Mouse (Mus musculus) limb, embryonic 13.5 days (tissue): ENCODE measurements around the gene Homer3. TPM values are rescaled to one million over a fixed set of nuclear protein-coding genes. Genes with fewer than 3 reads are reported as not detected.
A peak's percentile ranks its signal among the peaks of the same experiment; 100 is the strongest.

Source experiments
- ATAC-seq: fragments of 200-750 bp; cut with Nextera tagmentation; 2 replicates; pipeline ENCODE4 v1.8.0; 2017; ENCODE audit warnings: low read depth, moderate number of reproducible peaks, moderate TSS enrichment; ENCODE audit not compliant: low FRiP score
- H3K27ac ChIP-seq: fragments of 300-500 bp; sonication (generic); 2 replicates; pipeline ENCODE4 v1.5.1; 2015; ENCODE audit warnings: inconsistent platforms, mild to moderate bottlenecking, moderate library complexity
- H3K27me3 ChIP-seq: fragments of 300-500 bp; sonication (generic); 2 replicates; pipeline ENCODE4 v1.6.1; 2015; ENCODE audit warnings: mild to moderate bottlenecking, inconsistent platforms
- H3K36me3 ChIP-seq: fragments of 300-500 bp; sonication (generic); 2 replicates; pipeline ENCODE4 v1.6.1; 2015; ENCODE audit warnings: inconsistent platforms, mild to moderate bottlenecking, moderate library complexity
- H3K4me1 ChIP-seq: fragments of 300-500 bp; sonication (generic); 2 replicates; pipeline ENCODE4 v1.6.1; 2015; ENCODE audit warnings: inconsistent platforms
- H3K4me2 ChIP-seq: fragments of 300-500 bp; sonication (generic); replicated peaks from 2 replicates; pipeline ENCODE4 v1.6.1; 2015; ENCODE audit warnings: inconsistent platforms, mild to moderate bottlenecking, moderate library complexity
- H3K4me3 ChIP-seq: fragments of 300-500 bp; sonication (generic); 2 replicates; pipeline ENCODE4 v1.5.1; 2015; ENCODE audit warnings: moderate library complexity, mild to moderate bottlenecking, inconsistent platforms
- H3K9ac ChIP-seq: fragments of 300-500 bp; sonication (generic); 2 replicates; pipeline ENCODE4 v1.6.1; 2015; ENCODE audit warnings: mild to moderate bottlenecking, inconsistent platforms
- H3K9me3 ChIP-seq: fragments of 300-500 bp; sonication (generic); 2 replicates; pipeline ENCODE4 v1.6.1; 2016; ENCODE audit warnings: inconsistent platforms
- WGBS: fragments of 180-500 bp; shearing (Covaris S2); methylation state at CpG from one replicate; pipeline ENCODE4 v1.1.7; 2015; 5-methylcytosine and 5-hydroxymethylcytosine counted together
- polyA plus RNA-seq: library from polyadenylated mRNA; unstranded; fragments of >200 nt; fragmentation: Nextera tagmentation; extraction: Ambion mirVana; gene quantifications from 2 replicates; pipeline ENCODE4 v1.2.1, GENCODE M21; 2015

The Homer3 gene
- polyA plus RNA-seq, 1 experiment from 2014 or later = 57.9 TPM

- WGBS = 92% methylated on average over 8 of the region's 8 CpGs
These were observed 4.1 kb downstream of the Homer3 start for GRCm38 (mm10) chr8:70286737-70287136.

GRCm38 (mm10) chr8:70293988-70294405, 11.4 kb downstream of the Homer3 start:
- H3K27me3 ChIP-seq = no peaks in the 10 kb centered on the region
- no peak overlapping the region for H3K27ac ChIP-seq
- 61% methylated on average over 5 of the region's 5 CpGs for WGBS
- no peaks in the 10 kb centered on the region for H3K4me1 ChIP-seq
- peaks cover 94% of the 10 kb centered on the region for H3K36me3 ChIP-seq
- H3K4me3 ChIP-seq = no peak overlapping the region
- H3K9ac ChIP-seq = no peak overlapping the region
- no peaks in the 10 kb centered on the region for H3K9me3 ChIP-seq
- no peak for ATAC-seq
- H3K4me2 ChIP-seq = no peak overlapping the region

More at GRCm38 (mm10) chr8:70286737-70287136, 4.1 kb downstream of the Homer3 start:
- H3K4me3 ChIP-seq = no peak overlapping the region
- peaks cover 71% of the 10 kb centered on the region for H3K36me3 ChIP-seq
- no peak overlapping the region for H3K27ac ChIP-seq
- peaks cover 4% of the 10 kb centered on the region; the same call in 1 of the 2 replicates for H3K9me3 ChIP-seq
- no peak overlapping the region for H3K4me2 ChIP-seq
- peaks cover 18% of the 10 kb centered on the region for H3K4me1 ChIP-seq
- no peak overlapping the region for H3K9ac ChIP-seq
- no peaks in the 10 kb centered on the region for H3K27me3 ChIP-seq
- no peak for ATAC-seq

- Histone ChIP-seq H3K4me2 (peak overlapping the region; percentile 94), H3K27ac (no peak overlapping the region), H3K9me3 (no peaks in the 10 kb centered on the region), H3K9ac (no peak overlapping the region), H3K27me3 (no peaks in the 10 kb centered on the region), H3K4me3 (peak overlapping the region; percentile 68; the same call in 1 of the 2 replicates), H3K36me3 (peaks cover 64% of the 10 kb centered on the region), H3K4me1 (peaks cover 28% of the 10 kb centered on the region)
- WGBS = 81% methylated on average over 3 of the region's 3 CpGs
- ATAC-seq = no peak
These were observed 18.3 kb downstream of the Homer3 start for GRCm38 (mm10) chr8:70300881-70301280.

- Histone ChIP-seq H3K9ac (peak within 1 kb of the TSS; percentile 82), H3K27ac (no peak within 1 kb of the TSS)
- WGBS = under 1% methylated on average over 40 of the region's 40 CpGs
These were observed 19.8 kb downstream of the Homer3 start, which contains the start of the genes Ddx49 and Cope for GRCm38 (mm10) chr8:70302358-70302890. Ddx49 (minus strand) TSS chr8:70302489. Cope (plus strand) TSS chr8:70302518.

DNA sequence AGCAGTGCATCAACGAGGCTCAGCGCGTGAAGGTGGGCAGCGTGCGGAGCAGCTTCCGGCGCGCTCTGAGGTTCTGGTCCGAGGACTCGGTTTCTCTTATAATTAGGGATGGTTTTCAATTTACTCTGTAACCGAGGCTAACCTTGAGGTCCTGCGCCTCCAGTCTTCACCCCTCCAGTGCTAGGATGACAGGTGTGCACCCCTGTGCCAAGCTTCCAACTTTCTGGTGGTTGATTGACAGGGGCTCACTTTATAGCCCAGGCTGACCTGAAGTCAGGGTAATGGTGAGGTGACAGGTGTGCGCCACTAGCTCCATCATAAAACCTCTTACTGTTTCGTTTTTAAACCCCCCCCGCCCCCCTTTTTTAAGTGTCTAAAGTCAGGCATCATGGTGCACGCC, 20.3 kb downstream of the Homer3 start:
- ATAC-seq = 0 out of 2 replicates have a peak, but pooled peaks have one; percentile 20
- H3K4me1 ChIP-seq = peaks cover 28% of the 10 kb centered on the region
- WGBS = 4% methylated on average over 16 of the region's 16 CpGs
- no peaks in the 10 kb centered on the region for H3K27me3 ChIP-seq
- no peaks in the 10 kb centered on the region for H3K9me3 ChIP-seq
- peaks cover 61% of the 10 kb centered on the region for H3K36me3 ChIP-seq
- peak overlapping the region; percentile 82 for H3K9ac ChIP-seq
- peak overlapping the region; percentile 94 for H3K4me2 ChIP-seq
- no peak overlapping the region for H3K27ac ChIP-seq
- H3K4me3 ChIP-seq = peak overlapping the region; percentile 68

More at GRCm38 (mm10) chr8:70302358-70302890, 19.8 kb downstream of the Homer3 start, which contains the start of the genes Ddx49 and Cope:
- Histone ChIP-seq H3K27me3 (no peaks in the 10 kb centered on the region), H3K9me3 (no peaks in the 10 kb centered on the region), H3K4me1 (peaks cover 28% of the 10 kb centered on the region), H3K36me3 (peaks cover 61% of the 10 kb centered on the region), H3K4me3 (peak within 1 kb of the TSS; percentile 68), H3K4me2 (peak within 1 kb of the TSS; percentile 94)
- peak; percentile 93 for ATAC-seq

DNA sequence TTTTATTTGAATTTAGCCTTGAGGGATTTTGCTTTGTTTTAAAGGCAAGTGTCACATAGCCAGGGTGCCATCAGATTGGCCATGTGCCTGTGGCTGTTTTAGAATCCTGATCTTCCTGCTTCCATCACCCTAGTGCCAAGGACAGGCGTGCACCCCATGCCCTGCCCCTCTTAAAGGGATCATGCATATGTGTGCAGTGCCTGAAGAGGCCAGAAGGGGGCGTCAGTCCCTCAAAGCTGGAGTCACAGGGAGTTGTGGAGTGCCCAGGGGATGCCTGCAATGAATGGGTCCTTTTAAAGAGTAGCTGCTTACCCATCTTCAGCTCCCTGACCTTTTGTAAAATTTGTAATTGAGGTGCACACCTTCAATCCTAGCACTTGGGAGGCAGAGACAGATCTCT, 26.7 kb downstream of the Homer3 start:
- WGBS = 37% methylated on average over 2 of the region's 2 CpGs

GRCm38 (mm10) chr8:70313399-70313798, 30.8 kb downstream of the Homer3 start:
- H3K9me3 ChIP-seq = no peaks in the 10 kb centered on the region
- no peak for ATAC-seq
- H3K4me1 ChIP-seq = peaks cover 31% of the 10 kb centered on the region
- H3K4me3 ChIP-seq = no peak overlapping the region
- H3K36me3 ChIP-seq = peaks cover 51% of the 10 kb centered on the region
- H3K4me2 ChIP-seq = no peak overlapping the region
- WGBS = 98% methylated on average over 2 of the region's 2 CpGs
- H3K27me3 ChIP-seq = no peaks in the 10 kb centered on the region
- H3K27ac ChIP-seq = no peak overlapping the region
- no peak overlapping the region for H3K9ac ChIP-seq

More for the DNA sequence above, 26.7 kb downstream of the Homer3 start:
- Histone ChIP-seq H3K36me3 (peaks cover 89% of the 10 kb centered on the region), H3K27ac (no peak overlapping the region), H3K4me1 (peaks cover 4% of the 10 kb centered on the region; the same call in 1 of the 2 replicates), H3K27me3 (no peaks in the 10 kb centered on the region), H3K9me3 (no peaks in the 10 kb centered on the region), H3K4me2 (no peak overlapping the region), H3K9ac (no peak overlapping the region), H3K4me3 (no peak overlapping the region)
- no peak for ATAC-seq

- Histone ChIP-seq H3K9ac (peak within 1 kb of the TSS; percentile 77), H3K4me1 (peaks cover 31% of the 10 kb centered on the region), H3K27ac (peak within 1 kb of the TSS; percentile 84; the same call in 1 of the 2 replicates), H3K36me3 (peaks cover 46% of the 10 kb centered on the region), H3K4me3 (peak within 1 kb of the TSS; percentile 67), H3K9me3 (no peaks in the 10 kb centered on the region), H3K27me3 (no peaks in the 10 kb centered on the region), H3K4me2 (peak within 1 kb of the TSS; percentile 80)
- peak; percentile 73 for ATAC-seq
- 1% methylated on average over 66 of the region's 66 CpGs for WGBS
These were observed 33.2 kb downstream of the Homer3 start, which contains the start of gene Cers1 for GRCm38 (mm10) chr8:70315624-70316510. Cers1 (plus strand) TSS chr8:70315775.

DNA sequence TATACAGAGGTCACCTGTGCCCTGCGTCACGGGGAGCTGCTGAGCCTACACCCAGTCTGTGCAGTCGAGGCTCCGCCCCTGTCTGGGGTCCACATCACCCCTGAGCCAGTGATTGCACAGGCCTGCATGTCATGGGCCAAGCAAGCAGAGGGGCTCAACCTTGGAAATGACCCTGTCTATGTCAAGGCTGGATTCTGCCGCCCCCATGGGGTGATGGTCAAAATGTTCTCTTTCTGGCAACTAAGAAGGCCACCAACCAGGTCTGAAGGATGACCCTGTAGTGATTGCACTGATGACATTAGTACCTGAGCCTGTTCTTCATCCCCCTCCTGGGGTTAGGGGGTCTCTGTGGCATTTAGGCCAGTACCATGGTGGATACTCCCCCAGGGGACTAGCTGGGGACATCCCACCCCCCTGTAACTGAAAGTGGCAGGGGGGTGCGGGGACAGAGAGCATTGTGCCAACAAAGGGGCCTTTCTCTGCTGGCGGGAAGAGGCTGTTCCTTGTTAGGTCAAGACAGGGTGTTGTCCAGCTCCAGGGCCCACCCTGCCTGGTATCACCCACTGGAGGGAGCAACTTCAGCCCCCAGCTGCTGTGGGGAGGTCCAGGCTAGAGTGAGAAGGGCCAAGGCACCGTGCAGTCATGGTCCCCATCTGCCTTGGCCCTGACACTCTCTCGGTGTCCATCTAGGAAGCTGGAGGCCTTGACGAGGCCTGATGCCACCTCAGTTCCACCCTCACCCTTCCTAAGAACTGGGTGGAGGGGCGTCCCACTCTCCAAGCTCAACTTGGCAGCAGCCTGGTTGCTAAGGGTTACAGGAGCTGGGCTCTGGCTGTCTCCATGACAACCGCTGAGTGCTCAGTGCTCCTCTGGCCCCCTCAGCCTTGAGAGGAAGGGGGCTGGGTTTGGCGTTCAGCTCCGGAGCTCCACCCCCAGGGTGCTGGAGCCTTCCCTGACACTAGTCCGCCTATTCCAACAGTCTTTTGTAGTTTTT, 34.2 kb downstream of the Homer3 start:
- peak; percentile 81 for ATAC-seq
- peaks cover 31% of the 10 kb centered on the region for H3K4me1 ChIP-seq
- peak overlapping the region; percentile 67 for H3K4me3 ChIP-seq
- no peaks in the 10 kb centered on the region for H3K27me3 ChIP-seq
- peak overlapping the region; percentile 80 for H3K4me2 ChIP-seq
- H3K27ac ChIP-seq = peak overlapping the region; percentile 84
- H3K9ac ChIP-seq = peak overlapping the region; percentile 77
- H3K9me3 ChIP-seq = no peaks in the 10 kb centered on the region
- H3K36me3 ChIP-seq = peaks cover 36% of the 10 kb centered on the region
- WGBS = 15% methylated on average over 15 of the region's 15 CpGs

GRCm38 (mm10) chr8:70317872-70318271, 35.2 kb downstream of the Homer3 start:
- H3K9ac ChIP-seq = no peak overlapping the region
- H3K4me2 ChIP-seq = no peak overlapping the region
- no peak overlapping the region for H3K4me3 ChIP-seq
- peaks cover 35% of the 10 kb centered on the region for H3K36me3 ChIP-seq
- H3K27ac ChIP-seq = peak overlapping the region; percentile 28; the same call in 1 of the 2 replicates
- WGBS = 83% methylated on average over 5 of the region's 5 CpGs
- ATAC-seq = no peak
- peaks cover 31% of the 10 kb centered on the region for H3K4me1 ChIP-seq
- H3K9me3 ChIP-seq = no peaks in the 10 kb centered on the region
- no peaks in the 10 kb centered on the region for H3K27me3 ChIP-seq

GRCm38 (mm10) chr8:70323716-70324115, 41.1 kb downstream of the Homer3 start:
- H3K4me1 ChIP-seq = no peaks in the 10 kb centered on the region
- H3K4me2 ChIP-seq = no peak overlapping the region
- H3K27ac ChIP-seq = no peak overlapping the region
- H3K27me3 ChIP-seq = no peaks in the 10 kb centered on the region
- no peaks in the 10 kb centered on the region for H3K9me3 ChIP-seq
- 88% methylated on average over 3 of the region's 3 CpGs for WGBS
- no peak for ATAC-seq
- H3K4me3 ChIP-seq = no peak overlapping the region
- peaks cover 70% of the 10 kb centered on the region for H3K36me3 ChIP-seq
- H3K9ac ChIP-seq = no peak overlapping the region
